Mouse (Mus musculus): ENCODE data around the gene Frmd4a. TPM values are rescaled to one million over a fixed set of nuclear protein-coding genes. Genes with fewer than 3 reads are reported as not detected.
A peak's percentile ranks its signal among the peaks of the same experiment; 100 is the strongest.
"Not testable (repeated sequence)": the region's sequence is repeated elsewhere in the genome, so short reads cannot be mapped to it uniquely, and the experiment has no call there.

The Frmd4a gene
- total RNA-seq, 2 experiments from 2014 or later, result 194 to 301 TPM

DNA sequence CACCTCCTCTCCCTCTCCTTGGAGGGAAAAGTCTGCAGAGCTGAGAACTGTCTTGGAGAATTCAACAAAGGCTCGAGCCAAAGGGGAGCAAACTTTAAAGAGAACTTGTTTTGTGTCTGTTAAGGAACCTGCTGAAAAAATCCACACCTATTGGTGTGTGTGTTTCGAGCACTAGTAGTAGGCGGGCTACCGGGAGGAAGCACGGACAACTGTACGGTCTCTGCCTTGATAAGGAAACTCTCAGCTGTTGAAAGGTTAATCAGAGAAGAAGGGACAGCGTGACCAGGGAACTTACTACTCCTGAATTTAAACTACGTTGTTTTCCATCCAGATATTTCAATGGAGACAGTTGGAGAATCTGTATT is 542.3 kb downstream of the Frmd4a start:
- peak; percentile 48 for ATAC-seq (replicated peaks; ENCODE audit: low FRiP score, poor library complexity, severe bottlenecking)

DNA sequence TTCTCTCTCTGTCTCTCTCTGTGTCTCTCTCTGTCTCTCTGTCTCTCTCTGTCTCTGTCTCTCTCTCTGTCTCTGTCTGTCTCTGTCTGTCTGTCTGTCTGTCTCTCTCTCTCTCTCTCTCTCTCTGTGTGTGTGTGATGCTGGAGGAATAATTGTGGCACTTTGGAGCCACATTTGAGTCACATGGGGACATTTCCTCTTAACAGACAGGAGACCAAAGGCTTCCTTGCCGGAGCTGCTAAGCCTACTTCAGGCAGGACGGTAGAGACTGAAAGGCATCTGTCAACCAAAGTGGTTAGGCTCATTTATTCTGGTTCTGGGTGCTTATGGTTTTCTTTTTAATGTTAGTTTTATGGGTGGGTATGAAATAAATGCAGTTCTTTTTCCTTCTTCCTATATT is 543.0 kb downstream of the Frmd4a start:
- ATAC-seq (replicated peaks; ENCODE audit: low FRiP score, poor library complexity, severe bottlenecking), result not testable (repeated sequence)

DNA sequence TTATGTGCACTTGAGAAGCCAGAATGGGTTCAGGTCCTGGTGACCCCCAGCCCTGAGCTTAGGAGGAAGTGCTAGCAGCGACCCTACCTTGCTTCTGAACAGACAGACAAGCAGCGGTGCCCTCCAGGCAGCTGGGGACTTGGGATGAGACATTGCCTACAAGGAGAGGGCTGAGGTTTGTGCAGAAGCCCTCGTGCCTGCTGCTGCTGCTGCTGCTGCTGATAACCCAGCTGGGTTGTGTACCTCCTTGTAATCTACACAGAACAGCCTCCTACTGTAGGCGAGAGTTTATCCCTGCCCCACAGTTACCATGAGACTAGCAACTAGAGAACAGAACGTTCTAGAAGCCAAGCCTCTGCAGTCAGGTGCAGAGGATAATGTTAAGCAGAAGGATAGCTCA is 543.7 kb downstream of the Frmd4a start:
- peak; percentile 75 for ATAC-seq (replicated peaks; ENCODE audit: low FRiP score, poor library complexity, severe bottlenecking)

DNA sequence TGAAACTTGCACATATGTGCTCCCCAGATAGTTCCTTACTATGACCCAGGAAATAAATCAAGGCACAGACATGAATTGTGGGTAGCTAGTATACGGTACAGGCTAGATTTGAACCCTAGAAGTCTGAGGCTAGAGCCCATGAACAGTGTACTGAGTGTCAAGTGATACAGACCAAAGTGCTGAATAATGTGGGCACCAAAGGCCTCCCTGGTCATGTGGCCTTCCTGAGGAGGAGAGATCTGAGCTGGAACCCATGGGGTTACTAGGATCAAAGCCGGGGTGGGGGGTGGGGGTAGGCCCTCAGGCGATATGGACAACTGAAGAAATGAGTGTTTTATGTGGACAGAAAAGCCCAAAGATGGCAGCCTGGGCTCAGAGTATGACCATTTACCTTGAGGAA is 544.9 kb downstream of the Frmd4a start:
- ATAC-seq (replicated peaks; ENCODE audit: low FRiP score, poor library complexity, severe bottlenecking), result peak; percentile 45

DNA sequence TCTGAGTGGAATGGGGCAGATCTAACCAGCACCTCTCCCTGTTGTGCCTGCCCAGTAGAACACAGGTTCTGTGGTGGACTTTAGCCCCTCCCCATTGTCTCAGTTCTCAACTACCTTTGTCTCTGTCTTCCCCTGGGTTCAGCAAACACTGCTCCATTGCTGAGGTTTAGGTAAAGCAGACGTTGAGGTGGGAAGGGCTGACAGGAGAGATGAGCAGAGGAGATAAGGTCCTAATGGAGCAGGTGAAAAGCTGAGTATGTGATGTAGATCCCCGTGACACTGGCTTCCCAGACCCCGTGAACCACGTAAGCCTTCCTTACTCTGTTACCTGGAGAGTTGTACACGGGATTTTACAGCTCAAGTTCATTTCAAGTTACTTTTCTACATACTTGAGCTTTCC is 545.3 kb downstream of the Frmd4a start:
- no peak for ATAC-seq (replicated peaks; ENCODE audit: low FRiP score, poor library complexity, severe bottlenecking)

DNA sequence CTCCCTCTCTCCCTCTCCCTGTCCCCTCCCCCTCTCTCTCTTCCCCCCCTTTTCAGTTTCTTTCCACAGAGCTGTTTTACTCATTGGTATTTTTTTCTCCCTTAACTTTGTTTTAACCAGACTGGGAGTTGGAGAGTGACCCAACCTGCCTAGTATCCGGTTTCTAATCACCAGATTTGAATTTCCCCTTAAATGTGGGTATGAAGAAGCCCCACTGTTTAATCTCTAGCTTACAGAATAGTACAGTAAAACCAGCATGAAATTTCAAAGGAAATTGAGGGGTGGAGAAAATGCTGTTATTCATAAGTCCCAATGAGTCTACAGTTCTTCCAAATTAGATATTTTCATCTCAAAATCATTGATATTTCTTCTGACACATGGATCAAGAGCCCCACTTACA is 545.8 kb downstream of the Frmd4a start:
- ATAC-seq (replicated peaks; ENCODE audit: low FRiP score, poor library complexity, severe bottlenecking), result no peak

DNA sequence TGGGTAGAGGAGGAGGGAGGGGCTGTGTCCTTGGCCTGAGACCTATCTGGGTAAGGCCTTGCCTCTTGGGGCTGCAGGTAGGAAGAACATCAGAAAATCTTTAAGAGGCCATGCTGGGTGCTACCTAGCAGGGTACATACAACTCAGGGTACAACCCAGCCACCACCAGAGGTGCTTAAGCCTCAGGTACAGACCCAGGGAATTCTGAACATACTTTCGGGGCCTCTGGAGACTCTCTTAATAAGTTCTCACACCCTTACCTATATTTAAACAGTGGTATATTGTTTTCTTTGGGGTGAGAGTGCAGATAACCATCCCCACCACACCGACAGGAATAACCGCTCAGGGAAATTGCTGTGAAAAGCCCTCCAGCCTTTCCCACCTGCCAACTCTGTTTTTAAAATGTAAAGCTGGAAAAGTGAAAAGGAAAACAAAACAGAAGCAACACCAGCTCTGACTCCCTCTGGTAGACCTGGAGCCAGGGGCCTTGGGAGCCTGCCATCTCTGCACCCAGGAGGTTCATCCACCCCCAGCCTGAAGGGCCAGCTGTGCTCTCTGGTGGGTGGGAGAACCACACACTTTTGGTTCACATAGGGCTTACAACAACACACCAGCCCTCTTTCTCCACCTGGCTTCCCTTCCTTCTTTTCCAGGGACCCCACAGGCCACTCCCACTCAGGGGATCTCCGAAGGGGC is 548.9 kb downstream of the Frmd4a start:
- ATAC-seq (replicated peaks; ENCODE audit: low FRiP score, poor library complexity, severe bottlenecking), result no peak

DNA sequence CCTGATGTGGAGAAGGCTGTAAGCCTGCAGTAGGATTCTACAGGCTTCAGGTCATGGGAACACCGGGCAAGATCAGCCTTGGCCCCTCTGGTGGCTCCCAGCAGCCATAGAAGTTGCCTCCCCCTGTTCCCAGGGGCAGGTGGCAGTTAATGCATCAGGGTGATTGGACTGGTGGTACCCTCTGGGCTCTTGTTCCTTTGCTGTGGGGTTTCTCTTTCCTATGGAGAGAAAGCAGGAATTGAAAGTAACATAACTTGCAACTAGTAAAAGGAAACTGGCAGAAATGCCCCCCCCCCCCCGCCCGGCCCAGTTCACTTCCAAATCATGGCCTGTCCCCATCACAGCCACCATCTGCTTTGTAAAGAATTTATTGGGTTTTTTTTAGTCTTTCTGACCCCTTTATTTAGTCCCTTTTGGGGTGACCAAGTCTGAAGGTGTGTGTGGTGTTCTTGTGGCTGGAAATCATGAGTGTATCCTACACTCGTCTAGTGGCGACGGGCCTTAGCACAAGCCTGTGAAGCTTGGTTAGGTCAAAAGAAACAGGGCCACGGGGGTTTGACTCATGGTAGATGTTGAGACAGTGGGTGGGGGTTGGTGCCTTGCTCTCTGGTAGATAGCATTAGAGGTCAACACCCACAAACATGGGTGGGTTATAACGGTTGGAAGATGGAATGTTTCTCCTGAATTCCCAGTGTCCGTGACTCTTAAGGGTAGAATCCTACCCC is 549.6 kb downstream of the Frmd4a start:
- no peak for ATAC-seq (replicated peaks; ENCODE audit: low FRiP score, poor library complexity, severe bottlenecking)

DNA sequence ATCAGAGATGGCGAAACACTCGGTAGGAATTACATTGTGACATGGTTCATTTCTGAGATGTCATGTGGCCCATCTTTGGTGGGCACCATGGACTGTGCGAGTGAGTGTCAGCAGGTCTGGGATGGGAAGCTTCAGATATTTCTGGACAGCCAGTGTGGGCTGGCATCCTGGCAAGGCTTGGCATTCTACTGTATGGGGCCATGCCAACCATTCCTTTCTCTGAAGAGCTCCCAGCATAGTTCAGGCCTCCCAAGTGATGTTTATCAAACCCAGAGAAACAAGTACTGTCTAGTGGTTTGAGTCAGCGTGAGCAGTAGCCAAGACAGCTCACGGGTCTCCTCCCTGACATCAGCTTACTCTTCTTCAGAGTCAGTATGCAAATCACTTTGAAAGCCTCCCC is 551.5 kb downstream of the Frmd4a start:
- no peak for ATAC-seq (replicated peaks; ENCODE audit: low FRiP score, poor library complexity, severe bottlenecking)

DNA sequence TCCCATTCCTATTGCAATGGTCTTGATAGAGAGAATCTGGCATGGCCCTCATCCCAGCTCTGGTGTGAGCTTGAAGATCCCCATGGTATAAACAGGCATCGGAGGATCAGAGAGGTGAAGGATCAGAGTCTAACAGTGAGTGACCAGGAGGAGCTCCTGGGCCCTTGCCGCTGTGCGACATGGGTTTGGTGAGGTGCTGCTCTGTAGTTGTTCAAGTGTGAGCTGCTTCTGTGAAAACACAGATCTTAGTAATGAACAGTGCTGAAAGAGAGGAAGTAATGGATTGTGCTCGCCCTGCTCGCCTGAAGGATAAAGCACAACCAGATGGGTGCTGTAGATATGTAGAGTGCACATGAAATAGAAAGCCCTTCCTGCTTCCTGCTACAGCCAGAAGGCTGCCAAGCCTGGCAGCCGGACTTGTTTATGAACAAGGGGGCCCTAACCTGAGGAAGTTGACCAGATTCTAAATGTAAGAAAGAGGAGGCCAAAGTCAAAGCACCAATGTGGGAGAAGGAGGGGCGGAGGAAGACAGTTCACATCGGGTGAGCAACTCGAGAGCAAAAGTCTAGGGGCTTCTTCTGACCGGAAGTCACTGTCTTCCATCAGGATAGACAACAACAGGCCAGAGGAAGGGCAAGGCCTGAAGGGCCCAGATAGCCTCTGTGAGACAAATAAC is 552.8 kb downstream of the Frmd4a start:
- ATAC-seq (replicated peaks; ENCODE audit: low FRiP score, poor library complexity, severe bottlenecking), result 0 out of 2 replicates have a peak, but pooled peaks have one; percentile 18

DNA sequence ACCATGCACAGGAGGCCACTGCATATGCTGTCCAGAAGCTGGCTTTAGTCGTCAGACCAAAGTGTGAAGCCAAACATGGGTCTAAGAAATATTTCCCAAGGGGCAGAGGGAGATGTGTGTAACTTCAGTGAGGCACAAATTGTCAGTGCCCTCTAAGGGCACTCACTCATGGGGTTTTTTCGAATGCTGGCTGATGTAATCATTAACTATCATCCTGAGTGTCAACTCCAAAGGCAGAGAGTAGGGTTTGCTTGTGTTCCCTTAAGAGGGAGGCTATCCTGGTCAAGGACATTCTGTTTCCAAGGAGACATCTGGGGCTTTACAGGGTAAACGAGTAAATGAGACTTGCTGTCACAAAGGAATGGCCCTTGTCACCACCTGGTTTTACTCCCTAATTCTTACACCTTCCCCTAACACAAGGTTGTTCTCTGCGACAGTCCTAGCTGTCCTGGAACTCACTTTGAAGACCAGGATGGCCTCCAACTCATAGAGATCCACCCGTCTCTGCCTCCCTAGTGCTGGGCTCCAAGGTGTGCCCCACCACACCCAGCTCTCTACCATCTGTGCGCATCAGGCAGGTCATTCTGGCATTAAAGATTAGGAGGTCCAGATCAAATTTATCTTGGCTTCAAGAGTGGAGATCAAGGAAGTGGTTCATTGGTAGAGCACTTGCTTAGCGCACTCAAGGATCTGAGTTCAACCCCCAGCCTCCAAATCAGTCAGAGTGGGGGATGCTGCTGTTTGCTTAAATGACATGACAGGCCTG is 555.2 kb downstream of the Frmd4a start:
- ATAC-seq (replicated peaks; ENCODE audit: low FRiP score, poor library complexity, severe bottlenecking), result peak; percentile 87

DNA sequence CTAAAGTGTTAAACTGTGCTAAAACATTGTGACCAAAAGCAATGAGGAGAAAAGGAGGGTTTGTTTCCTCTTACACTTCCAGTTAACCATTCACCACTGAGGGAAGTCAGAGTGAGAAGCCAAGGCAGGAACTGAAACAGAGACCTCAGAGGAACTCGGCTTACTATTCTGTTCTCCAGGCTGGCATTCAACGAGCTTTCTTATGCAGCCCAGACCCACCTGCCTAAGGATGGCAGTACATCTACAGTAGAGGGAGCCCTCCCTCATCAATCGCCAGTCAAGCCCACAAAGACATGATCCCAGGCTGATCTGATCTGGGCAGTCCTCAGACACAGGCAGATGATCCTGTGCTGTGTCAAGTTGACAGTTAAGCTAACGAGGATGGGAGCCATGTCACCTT is 555.9 kb downstream of the Frmd4a start:
- ATAC-seq (replicated peaks; ENCODE audit: low FRiP score, poor library complexity, severe bottlenecking), result no peak

DNA sequence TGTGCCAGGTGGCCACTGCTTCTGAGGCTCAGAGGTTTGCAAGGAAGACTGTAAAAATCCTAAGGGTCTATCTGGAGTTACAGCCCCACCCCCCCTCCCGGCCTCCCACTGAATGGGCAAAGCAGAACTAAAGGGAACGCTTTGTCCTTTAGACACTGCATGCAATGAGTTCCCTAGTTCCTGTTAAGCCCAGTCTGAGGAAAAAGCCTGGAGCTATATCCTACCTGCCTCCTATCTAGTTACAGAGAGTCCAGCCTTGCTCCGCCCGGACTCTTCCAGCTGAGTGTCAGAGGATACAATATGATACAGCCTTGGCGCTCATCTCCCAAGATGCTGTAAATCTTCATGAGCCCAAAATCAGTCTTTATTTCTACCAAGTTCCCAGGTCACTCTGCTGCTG is 556.7 kb downstream of the Frmd4a start:
- ATAC-seq (replicated peaks; ENCODE audit: low FRiP score, poor library complexity, severe bottlenecking), result no peak

DNA sequence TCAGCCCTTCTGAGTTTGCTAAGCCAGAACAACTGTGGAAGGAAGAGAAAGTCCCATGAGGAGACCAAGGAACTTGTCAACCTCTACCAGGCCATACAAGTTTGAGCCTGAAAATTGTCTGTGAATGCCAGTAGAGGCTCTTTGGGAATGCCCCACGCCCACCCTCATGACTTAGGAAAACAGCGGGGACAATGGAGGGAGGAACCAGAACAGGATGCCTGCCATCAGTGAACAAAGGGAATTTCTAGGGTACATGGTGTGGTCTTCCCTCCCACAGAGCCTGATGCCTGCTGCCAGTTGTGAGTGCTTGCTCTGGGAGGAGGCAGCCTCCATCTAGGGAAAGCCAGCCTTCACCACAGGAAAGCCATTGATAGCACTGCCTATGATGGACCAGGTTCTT is 557.6 kb downstream of the Frmd4a start:
- ATAC-seq (replicated peaks; ENCODE audit: low FRiP score, poor library complexity, severe bottlenecking), result no peak

DNA sequence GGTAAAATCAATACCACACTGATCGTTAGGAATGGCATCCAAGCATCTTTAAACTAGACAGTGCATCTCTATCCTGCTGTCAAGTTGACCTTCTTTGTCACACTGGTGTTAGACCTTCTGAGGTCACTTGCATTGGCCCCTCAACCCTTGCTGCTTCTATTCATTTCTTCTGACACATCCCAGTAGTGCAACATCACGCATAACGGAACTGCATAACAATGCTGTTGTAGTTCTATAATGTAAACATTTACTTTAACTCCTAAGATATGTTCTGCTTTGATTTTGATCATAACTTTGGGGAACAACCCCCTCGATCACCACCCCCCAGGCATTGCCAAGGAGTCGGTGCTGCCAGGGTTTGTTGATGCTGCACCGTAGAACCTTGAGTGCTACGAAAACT is 558.5 kb downstream of the Frmd4a start:
- no peak for ATAC-seq (replicated peaks; ENCODE audit: low FRiP score, poor library complexity, severe bottlenecking)

DNA sequence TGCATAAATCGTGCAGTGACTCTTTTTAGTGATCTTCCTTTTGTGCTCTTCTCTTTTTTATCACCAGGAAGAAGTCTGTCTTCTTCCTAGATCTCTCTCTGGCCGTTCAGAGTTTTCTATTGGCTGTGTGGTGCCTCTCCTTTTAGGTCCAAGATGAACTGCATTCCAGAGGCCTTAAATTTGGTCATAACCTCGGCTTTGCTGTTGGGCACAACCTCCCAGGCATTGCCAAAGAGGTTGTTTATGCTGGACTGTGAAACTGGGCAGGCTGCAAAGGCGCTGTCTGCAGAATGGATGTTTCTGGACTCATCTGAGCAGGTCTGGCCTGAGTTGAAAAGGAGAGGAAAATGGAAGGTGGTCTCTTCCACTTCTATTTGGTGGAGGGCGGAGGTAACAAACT is 560.8 kb downstream of the Frmd4a start:
- no peak for ATAC-seq (replicated peaks; ENCODE audit: low FRiP score, poor library complexity, severe bottlenecking)

DNA sequence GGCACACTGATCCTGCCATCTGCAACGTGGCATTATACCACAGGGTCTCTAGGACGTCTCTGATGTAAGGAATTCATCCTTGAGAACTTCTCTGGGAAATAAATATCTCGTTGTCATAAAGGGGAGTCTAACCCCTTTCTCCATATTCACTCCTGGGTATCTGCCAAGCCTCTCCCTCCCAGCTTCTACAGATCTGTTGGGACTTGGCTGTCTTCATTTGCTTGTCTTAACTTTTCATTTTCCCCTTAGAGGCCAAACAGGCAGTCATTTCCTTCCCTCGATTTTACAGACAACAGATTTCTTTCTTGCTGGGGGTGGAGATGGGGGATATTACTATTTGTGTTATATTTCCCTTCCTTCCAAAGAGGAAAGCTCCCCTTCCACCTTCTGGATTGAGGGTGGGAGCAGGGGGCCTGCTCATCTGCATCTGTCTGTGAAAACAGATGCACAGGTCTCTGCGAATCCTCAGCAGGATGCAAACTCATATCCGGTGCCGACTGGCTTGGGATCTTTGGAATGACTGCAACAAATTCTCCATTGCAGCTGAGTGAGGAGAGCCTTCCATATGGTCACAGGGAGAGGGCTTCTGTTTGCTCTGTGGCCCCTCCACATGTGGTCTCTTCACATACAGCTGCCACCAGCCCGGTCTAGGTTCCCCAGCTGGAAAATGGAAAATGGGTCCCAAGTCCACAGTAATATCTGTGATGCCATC is 562.0 kb downstream of the Frmd4a start:
- ATAC-seq (replicated peaks; ENCODE audit: low FRiP score, poor library complexity, severe bottlenecking), result no peak

DNA sequence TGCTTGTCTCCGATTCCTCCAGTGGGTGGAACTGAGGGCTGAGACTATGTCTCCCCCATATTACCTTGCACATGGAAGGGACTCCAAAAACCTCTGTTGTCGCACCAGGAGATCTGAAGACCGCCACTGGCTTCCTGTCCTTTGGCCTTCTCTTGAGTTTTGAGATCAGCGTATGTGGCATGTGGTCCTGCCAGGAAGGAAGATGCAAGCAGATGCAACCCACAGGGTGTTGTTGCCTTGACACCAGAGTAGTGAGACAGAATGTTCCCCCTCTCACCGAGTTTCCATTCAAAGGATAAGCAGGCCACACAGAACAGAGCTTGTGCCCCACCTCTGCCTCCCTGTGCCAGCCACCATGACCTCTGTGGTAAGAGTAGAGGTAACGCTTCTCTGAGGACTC is 563.1 kb downstream of the Frmd4a start:
- no peak for ATAC-seq (replicated peaks; ENCODE audit: low FRiP score, poor library complexity, severe bottlenecking)

DNA sequence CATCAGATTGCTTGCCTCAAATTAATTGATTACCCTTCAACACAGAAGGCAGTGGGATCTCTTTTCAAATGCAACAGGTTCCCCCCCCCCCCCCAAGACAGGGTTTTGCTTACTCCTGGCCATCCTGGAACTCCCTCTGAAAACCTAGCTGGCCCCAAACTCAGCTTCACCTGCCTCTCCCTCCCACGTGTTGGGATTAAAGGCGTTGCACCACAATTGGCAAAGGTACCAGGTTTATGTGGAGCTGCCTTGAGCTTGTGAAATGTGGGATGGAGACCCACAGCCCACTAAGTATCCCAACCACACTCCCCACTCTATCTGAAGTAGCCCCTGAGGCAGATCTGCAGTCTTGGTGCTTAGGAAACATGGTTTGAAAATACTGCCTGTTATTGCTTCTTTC is 565.4 kb downstream of the Frmd4a start:
- ATAC-seq (replicated peaks; ENCODE audit: low FRiP score, poor library complexity, severe bottlenecking), result no peak

DNA sequence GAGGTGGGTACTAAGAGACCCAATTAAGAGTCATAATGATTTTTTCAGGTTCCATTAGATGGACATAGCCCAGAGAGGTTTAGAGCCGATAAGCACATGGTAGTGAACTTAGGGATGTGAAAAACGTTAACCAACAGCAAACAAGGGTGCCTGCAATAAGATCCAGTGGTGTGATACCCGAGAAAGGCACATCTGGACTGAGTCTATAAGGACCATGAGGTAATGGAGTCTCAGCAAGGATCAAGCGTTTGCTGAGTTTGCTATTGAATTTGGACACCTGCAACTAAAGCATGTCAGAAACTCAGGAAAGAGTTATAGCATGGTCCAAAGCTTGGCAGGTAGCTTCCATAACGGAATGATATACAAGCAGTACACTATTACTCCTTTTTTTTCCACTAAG is 566.7 kb downstream of the Frmd4a start:
- no peak for ATAC-seq (replicated peaks; ENCODE audit: low FRiP score, poor library complexity, severe bottlenecking)

Data from erythroblast, adult 5-6 weeks (primary cell).